In the genomic region with DNA sequence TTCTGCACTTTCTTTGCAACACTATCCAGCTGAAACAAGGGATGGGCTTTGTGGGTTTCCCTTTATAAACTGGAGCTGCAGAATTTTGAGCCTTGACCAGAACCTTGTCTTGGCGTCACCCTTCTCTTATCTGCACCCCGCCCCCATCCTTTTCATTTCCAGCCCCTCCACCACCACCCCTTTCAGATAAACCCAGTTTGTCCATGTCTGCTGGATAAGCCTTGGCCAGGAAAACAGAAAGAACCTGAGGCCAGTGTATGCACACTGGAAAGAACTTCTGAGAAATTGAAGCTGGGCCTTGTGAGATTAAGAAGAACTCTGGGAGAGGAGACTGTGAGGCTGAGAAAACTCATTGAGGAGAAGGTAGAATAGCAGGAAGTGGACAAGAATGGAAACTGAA, we compare ENCODE assay signal across 25 mouse cellular contexts.
A peak's percentile ranks its signal among the peaks of the same experiment; 100 is the strongest.
DNase-seq lines count a peak whose midpoint lies in the region; ATAC-seq lines count a peak whose summit lies in the region.
"Had no signal": no experiment of that assay in that cellular context is flagged by ENCODE, and none has a peak within 500 bp of the region (broad histone marks: within the 10 kb centered on the region; RNA-seq: fewer than 3 reads in every experiment).

No protein-coding gene starts in this region.

- WGBS in heart, embryonic 13.5 days: 35% methylated on average over 2 of the region's 2 CpGs
- WGBS in heart, embryonic 10.5 days: 34% methylated on average over 2 of the region's 2 CpGs

- H3K36me3 ChIP-seq in heart, embryonic 13.5 days: no peaks in the 10 kb centered on the region
- H3K36me3 ChIP-seq in heart, embryonic 10.5 days: no peaks in the 10 kb centered on the region
- H3K36me3 ChIP-seq: embryonic facial prominence, embryonic 10.5 days; embryonic facial prominence, embryonic 12.5 days; G1E had no signal

- no peaks in the 10 kb centered on the region for H3K27me3 ChIP-seq in heart, embryonic 13.5 days (replicated peaks)
- H3K27me3 ChIP-seq in heart, embryonic 10.5 days (ENCODE audit: insufficient read depth, poor library complexity, severe bottlenecking): no peaks in the 10 kb centered on the region
- H3K27me3 ChIP-seq: CH12.LX; embryonic facial prominence, embryonic 12.5 days; forebrain, embryonic 13.5 days had no signal

- no peak overlapping the region for H3K4me2 ChIP-seq in heart, embryonic 13.5 days
- H3K4me2 ChIP-seq: embryonic facial prominence, embryonic 12.5 days; forebrain, embryonic 13.5 days had no signal

- H3K4me1 ChIP-seq in heart, embryonic 13.5 days: peaks cover 11% of the 10 kb centered on the region
- H3K4me1 ChIP-seq in heart, embryonic 10.5 days: 0 out of 2 replicates have a peak, but pooled peaks cover 5% of the 10 kb centered on the region
- H3K4me1 ChIP-seq: embryonic facial prominence, embryonic 10.5 days; embryonic facial prominence, embryonic 12.5 days; forebrain, embryonic 13.5 days had no signal

- H3K9ac ChIP-seq in heart, embryonic 13.5 days: no peak overlapping the region
- H3K9ac ChIP-seq: embryonic facial prominence, embryonic 12.5 days; forebrain, embryonic 13.5 days had no signal

- no peak overlapping the region for H3K4me3 ChIP-seq in heart, embryonic 13.5 days
- no peak overlapping the region for H3K4me3 ChIP-seq in heart, embryonic 10.5 days
- H3K4me3 ChIP-seq: embryonic facial prominence, embryonic 10.5 days; embryonic facial prominence, embryonic 12.5 days; forebrain, embryonic 13.5 days had no signal

- intact Hi-C loops in heart, postnatal 25 days (cut with DNase I): no loop called here

- no peaks in the 10 kb centered on the region for H3K9me3 ChIP-seq in heart, embryonic 13.5 days
- no peaks in the 10 kb centered on the region for H3K9me3 ChIP-seq in heart, embryonic 10.5 days
- H3K9me3 ChIP-seq: embryonic facial prominence, embryonic 10.5 days; embryonic facial prominence, embryonic 12.5 days; forebrain, embryonic 13.5 days had no signal

- peak; percentile 68 for DNase-seq in heart, adult 11 months
- DNase-seq in heart, adult 9 months (ENCODE audit: low spot score in 2 of 2): no peak
- DNase-seq in heart, postnatal 25 days (ENCODE audit: low spot score): no peak
- peak; percentile 6 for DNase-seq in heart, postnatal 4 days
- DNase-seq in heart, embryonic 10.5 days (ENCODE audit: low spot score): no peak
- peak; percentile 4 for DNase-seq in ovary, postnatal 36 days (ENCODE audit: low spot score)
- no peak for DNase-seq in ovary, postnatal 10 days (ENCODE audit: low spot score)
- DNase-seq: adrenal gland, adult 8-10 months; adrenal gland, postnatal 14 days; adrenal gland, postnatal 36 days; B cell, adult 2 months; cerebellum, adult 11-12 months; cerebellum, adult 2 months; cerebellum, adult 9-10 months; cerebellum, postnatal 10 days; cerebellum, postnatal 25 days had no signal

- H3K27ac ChIP-seq in heart, embryonic 13.5 days (replicated peaks): 0 out of 2 replicates have a peak overlapping the region, but pooled peaks have one; percentile 20
- H3K27ac ChIP-seq in heart, embryonic 10.5 days: no peak overlapping the region
- H3K27ac ChIP-seq: embryonic facial prominence, embryonic 10.5 days; embryonic facial prominence, embryonic 12.5 days; forebrain, embryonic 13.5 days had no signal

- ATAC-seq in heart, embryonic 13.5 days (ENCODE audit: extremely low read depth, insufficient number of reproducible peaks, low FRiP score, low TSS enrichment): no peak
- ATAC-seq: activated CD4-positive, CD25-positive, alpha-beta regulatory T cell, adult 4 months; CD4-positive, CD25-positive, alpha-beta regulatory T cell, adult 4 months; forebrain, embryonic 13.5 days; Patski had no signal

Comparison
In these comparisons a context has a peak if more than half of its experiments do, and no peak if none do; other contexts are left out.
1. DNase-seq: peak in heart, adult 11 months (single experiment), heart, postnatal 4 days (single experiment) and ovary, postnatal 36 days (single experiment); none in heart, adult 9 months (0 of 2), heart, postnatal 25 days (single experiment), heart, embryonic 10.5 days (single experiment) and ovary, postnatal 10 days (single experiment).